Mouse (Mus musculus) hindlimb bud, embryonic 11.5 days (tissue): ENCODE data around the gene Heatr5b.
A peak's percentile ranks its signal among the peaks of the same experiment; 100 is the strongest.

ENCODE experiments used
- DNase-seq: peaks from one replicate; pipeline ENCODE4 v3.0.0-alpha.2; 2012; ENCODE audit warnings: low read depth, low spot score; ENCODE audit errors: extremely low spot score

Gene Heatr5b

GRCm38 (mm10) chr17:78768937-78769336, 66.2 kb downstream of the Heatr5b start:
- DNase-seq: no peak

GRCm38 (mm10) chr17:78767546-78767945, 67.6 kb downstream of the Heatr5b start:
- no peak for DNase-seq

GRCm38 (mm10) chr17:78766084-78766483, 69.1 kb downstream of the Heatr5b start:
- no peak for DNase-seq

GRCm38 (mm10) chr17:78763272-78763671, 71.9 kb downstream of the Heatr5b start:
- DNase-seq: no peak

- no peak for DNase-seq
These were observed 82.1 kb downstream of the Heatr5b start for GRCm38 (mm10) chr17:78752938-78753655.

- DNase-seq: no peak
These were observed 83.1 kb downstream of the Heatr5b start for GRCm38 (mm10) chr17:78752064-78752463.

- no peak for DNase-seq
These were observed 86.7 kb downstream of the Heatr5b start for GRCm38 (mm10) chr17:78748440-78748839.

- DNase-seq: no peak
These were observed 96.7 kb downstream of the Heatr5b start for GRCm38 (mm10) chr17:78738416-78738815.

GRCm38 (mm10) chr17:78737771-78738170, 97.4 kb downstream of the Heatr5b start:
- DNase-seq: no peak

GRCm38 (mm10) chr17:78737096-78737495, 98.1 kb downstream of the Heatr5b start, which contains the start of gene Strn:
Gene Strn (minus strand): TSS chr17:78737196.
- DNase-seq: no peak

GRCm38 (mm10) chr17:78736473-78736988, 98.6 kb downstream of the Heatr5b start:
- DNase-seq: peak; percentile 81

- DNase-seq: no peak
These were observed 99.3 kb downstream of the Heatr5b start for GRCm38 (mm10) chr17:78735731-78736472.

- no peak for DNase-seq
These were observed 100.4 kb downstream of the Heatr5b start for GRCm38 (mm10) chr17:78734806-78735205.

GRCm38 (mm10) chr17:78732056-78732455, 103.1 kb downstream of the Heatr5b start:
- no peak for DNase-seq

- no peak for DNase-seq
These were observed 108.3 kb downstream of the Heatr5b start for GRCm38 (mm10) chr17:78726746-78727449.

- DNase-seq: no peak
These were observed 110.6 kb downstream of the Heatr5b start for GRCm38 (mm10) chr17:78724461-78725055.

GRCm38 (mm10) chr17:78721690-78722089, 113.5 kb downstream of the Heatr5b start:
- DNase-seq: no peak

GRCm38 (mm10) chr17:78719086-78719485, 116.1 kb downstream of the Heatr5b start:
- no peak for DNase-seq

- DNase-seq: no peak
These were observed 124.9 kb downstream of the Heatr5b start for GRCm38 (mm10) chr17:78710258-78710657.

- no peak for DNase-seq
These were observed 126.7 kb downstream of the Heatr5b start for GRCm38 (mm10) chr17:78708422-78708821.

- no peak for DNase-seq
These were observed 132.2 kb downstream of the Heatr5b start for GRCm38 (mm10) chr17:78702988-78703387.
